Mouse (Mus musculus) brain, embryonic 18.5 days (tissue): Measurements from ENCODE around the gene Arhgap42.

Experiments
- DNase-seq: peaks from one replicate; pipeline ENCODE4 v3.0.0-alpha.2; 2012; ENCODE audit warnings: low read depth, low spot score

The Arhgap42 gene

DNA sequence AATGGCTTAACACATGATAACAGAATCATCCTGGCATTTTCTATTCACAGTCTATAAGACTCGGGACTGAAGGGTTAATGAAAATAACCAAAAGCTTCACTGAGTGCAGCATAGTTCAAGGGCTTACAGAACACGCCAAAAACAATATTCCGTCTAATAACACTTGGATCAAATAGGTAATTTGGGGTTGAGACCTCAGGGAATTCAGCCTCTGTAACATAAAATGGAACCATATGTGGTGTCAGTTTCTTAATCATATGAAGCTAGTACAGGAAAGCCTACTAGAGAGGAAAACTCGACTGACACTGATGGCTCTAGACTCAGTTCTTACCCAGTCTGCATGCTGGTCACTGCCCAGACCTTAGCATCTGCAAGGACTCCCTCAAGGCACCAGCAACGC, 95.8 kb downstream of the Arhgap42 start:
- DNase-seq: no peak

DNA sequence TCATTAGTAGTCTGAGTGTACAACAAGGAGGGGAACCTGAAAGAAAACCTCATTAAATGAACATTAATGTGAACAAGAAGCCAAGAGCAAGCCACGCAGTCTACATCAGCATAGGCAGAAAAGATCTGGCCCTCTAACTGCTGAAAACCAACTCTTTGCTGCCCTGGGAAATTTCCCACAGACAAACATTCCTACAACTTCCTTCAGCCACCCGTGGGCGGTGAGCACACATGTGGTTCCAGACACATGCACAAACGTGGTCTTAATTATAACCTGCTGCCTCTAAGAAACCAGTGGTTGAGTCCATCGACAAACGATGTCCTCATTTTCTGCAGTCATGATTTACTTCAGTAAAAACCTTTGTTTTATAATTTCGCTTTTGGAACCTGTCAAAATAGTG, 96.3 kb downstream of the Arhgap42 start:
- no peak for DNase-seq

DNA sequence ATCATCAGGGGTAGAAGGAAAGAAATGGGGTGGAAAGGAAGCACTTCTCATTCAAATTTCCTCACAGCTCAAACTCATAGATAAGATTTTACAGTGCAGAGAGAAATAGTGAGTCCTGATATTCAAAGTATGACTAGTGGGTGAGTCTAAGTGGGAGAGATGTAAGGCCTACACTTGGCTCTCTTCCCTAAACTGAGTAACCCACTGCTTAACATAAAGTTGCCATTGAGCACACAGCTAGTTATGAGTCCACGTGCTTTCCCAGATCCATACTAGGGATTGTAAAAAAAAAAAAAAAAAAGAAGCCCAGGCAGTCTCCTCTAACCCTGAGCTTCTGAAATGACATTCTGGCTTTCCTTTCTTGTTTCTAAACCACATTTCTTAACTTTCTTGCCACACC, 96.8 kb downstream of the Arhgap42 start:
- DNase-seq: no peak

DNA sequence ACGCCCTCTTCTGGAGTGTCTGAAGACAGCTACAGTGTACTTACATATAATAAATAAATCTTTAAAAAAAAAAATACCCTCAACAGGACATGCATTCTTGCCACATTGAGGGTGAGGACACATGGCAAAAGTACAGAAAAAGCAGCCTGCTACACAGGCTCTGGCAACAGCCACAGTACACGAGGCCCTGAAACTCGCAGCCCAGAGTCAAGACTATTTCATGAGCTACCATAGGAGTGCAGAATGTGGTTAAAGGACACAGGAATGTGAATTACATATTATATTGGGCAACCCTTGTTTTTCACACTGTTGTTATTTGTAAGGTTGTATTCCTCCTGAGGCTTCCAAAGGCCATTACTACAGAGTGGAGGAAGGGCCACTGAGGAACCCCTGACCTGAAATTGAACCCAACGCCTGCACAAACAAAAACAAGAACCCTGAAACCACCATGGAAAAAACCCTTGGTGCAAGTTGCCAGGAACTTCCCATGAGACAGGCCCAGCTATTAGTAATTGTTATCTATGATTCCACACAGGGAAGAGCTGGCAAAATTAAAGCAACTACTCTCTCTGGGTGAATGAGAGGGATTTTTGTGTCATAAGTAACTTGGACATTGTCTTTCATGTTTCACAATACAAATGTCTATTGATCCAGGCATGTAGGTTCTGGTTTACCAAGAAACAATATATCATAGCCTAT, 109.8 kb downstream of the Arhgap42 start:
- DNase-seq: no peak

DNA sequence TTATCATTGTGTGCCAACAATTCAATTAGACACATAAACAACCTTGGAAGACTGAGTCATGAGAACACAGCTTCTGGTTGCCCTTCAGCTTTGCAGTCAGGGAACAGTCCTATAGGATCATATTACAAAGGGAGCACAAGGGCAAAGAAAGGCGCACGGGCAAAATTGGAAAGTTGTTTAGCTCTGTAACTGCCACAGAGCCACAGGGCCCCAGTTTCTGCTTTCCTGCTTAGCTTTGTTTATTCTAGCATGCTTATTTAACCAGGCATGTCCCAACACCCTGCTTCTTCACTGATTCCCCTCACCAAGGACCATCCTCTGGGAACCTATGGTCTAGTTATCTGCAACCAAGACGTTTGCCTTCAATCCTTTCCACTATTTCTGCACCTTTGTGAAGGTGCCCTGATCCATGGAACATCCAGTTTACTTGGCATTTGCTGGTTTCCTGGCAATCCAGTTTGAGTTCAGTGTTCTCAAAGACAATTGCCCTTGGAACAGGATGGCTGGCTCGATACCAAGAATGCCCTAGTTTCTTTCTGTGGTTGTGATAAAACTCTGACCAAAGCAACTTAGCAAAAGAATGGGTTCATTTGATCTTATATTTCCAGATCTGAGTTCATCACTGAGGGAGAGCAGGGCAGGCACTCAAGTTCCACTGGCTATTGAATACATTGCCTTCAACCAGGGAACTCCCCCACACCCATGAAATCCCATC, 111.7 kb downstream of the Arhgap42 start:
- no peak for DNase-seq

DNA sequence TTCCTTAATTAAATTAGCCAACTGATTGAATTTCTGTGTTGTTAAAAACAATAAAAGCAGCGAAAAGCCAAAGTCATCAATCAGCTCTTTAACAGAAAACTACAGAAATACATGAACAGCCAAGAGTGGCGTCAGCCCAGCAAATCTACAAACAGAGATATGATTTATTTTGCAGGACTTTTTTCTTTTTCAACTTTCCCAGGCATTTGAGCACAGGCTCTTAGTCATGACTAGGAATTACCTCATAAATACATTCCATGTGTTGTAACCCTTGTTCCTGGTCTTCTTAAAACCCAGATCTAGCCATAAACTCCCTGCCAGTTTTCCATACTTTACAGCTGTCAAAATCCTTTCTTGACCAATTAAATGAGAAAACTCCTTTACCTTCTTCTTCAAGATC, 114.7 kb downstream of the Arhgap42 start:
- DNase-seq: no peak

DNA sequence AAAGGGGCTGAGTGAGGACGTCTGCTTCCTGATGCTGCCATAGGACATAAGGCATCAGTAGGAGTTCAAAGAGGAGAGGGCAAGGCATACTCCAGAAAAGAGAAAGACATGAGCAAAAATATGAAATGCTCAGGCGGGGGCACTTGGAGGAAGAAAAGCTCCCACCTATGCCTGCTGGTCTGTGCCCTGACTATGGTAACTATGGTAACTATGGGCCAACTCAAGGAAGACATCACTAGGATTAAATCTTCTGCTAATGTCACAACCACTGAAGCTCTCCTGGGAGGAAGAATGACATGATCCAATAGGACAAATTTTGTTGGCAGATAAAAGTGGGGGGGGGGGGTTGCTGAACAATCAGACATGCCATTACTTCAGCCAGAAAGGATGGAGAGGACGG, 124.6 kb downstream of the Arhgap42 start:
- DNase-seq: no peak

DNA sequence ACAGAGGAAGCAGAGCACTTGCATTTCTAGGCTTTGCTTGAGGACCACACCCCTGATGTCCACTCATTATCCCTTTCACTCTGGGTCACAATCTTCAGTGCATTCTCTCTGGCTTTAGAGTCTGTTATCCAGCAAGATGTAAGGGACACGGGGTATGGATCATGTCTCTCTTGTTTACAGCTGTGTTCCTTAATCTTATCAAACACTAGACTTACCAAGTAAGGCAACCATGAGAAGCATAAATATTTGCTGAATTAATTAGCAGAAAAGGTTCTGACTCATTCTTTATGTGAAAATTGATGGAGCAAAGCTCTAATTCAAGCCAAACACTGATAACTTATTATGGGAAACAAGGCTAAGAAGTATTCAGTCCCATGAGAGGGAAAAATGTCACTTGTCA, 125.1 kb downstream of the Arhgap42 start:
- no peak for DNase-seq

DNA sequence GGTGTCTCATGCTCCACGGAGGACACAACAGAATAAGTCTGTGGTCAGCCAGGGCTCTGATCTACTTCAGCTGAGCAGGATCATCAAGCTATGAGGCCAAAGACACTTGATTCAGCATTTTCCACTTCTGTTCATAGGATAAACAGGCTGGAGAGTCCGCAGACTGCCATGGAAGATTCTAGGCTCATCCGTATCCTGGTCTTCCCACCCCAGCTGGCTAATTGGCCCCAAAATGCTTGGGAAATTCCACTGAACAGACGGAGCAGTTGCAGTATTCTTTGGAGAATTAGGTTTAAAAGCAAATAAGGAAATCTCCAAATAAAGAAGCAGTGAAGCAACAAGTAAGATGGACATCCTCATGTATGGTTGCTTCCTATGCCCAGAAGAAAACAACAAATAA, 126.0 kb downstream of the Arhgap42 start:
- no peak for DNase-seq

DNA sequence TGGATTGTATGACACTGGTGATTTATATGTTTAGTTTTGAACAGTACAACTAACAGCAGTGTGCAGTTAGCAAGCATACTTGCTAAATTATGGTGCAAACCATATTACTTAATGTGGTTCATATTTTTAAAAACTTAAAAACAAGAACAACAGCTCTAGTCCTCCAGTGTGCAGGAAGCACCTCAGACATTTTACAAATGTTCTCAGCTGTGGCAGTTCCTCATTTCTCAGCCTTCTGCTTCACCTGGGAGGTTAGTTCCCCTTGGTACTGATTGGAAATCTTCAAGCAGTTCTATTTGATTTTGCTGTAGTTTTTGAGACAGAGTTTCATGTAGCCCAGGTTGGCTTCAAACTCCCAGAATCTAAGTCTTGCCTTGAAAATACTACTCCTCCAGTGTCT, 131.2 kb downstream of the Arhgap42 start:
- no peak for DNase-seq

DNA sequence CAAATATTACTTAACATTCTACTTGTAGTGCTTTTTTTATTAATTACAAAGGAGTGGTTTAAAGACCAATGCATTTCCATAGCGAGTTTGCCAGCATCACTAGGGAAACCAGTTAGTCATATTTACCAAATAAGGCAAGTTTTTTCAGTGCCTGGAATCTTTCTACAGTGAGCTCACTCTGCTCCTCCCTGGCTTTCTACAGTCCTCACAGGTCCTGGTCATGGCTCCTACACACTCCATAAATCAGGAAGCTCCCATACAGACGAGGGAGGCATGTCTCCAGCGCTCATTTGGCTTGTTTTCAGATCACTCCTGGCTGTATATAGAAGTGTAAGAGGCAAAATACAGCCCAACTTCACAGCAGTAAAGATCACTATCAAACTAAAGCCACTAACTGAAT, 134.1 kb downstream of the Arhgap42 start:
- no peak for DNase-seq

DNA sequence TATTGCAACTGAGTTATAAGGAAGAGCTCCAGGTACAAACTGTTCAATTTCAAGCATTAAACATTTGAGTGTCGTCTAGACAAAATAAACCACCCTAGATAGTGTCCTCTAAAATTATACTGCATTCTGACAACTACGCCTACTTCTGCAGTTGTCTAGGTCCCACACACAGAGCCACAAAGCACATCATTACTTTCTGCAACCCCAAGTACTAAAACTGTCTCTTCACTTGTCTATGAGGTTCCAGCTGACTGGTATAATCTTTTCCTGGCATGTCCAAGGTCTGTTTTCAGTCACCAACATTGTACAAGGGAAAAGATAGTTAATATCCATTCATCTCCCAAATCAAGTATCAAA, 136.8 kb downstream of the Arhgap42 start:
- no peak for DNase-seq

DNA sequence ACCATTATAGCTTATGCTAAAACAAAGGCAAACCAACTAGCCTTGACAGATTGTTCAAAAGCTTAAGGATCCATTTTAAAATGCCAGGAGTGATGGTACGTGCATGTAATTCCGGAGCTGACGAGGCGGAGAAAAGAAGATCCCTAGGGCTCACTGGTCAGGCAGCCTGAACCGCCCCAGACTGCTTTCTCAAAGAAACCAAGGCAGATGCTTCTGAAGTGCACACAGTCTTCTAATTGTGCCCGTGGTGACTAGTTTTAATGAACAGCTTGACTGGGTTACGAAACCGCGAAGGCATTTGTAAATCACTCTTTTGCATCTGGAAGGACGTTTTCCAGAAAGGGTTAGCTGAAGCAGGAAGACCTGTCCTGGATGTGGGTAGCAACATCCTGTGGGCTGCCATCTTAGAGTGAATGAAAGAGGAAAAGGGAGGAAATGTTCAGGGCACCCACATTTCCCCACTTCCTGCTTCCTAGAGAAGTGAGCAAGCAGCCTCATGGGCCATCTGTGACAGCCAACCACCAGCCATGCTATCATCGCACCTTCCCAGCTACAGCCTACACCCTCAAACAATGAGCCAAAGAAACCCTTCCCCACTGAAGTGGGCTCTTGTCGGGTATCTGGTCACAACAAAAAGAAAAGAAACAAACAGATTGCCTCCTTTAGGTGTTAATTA, 137.3 kb downstream of the Arhgap42 start:
- DNase-seq: no peak

DNA sequence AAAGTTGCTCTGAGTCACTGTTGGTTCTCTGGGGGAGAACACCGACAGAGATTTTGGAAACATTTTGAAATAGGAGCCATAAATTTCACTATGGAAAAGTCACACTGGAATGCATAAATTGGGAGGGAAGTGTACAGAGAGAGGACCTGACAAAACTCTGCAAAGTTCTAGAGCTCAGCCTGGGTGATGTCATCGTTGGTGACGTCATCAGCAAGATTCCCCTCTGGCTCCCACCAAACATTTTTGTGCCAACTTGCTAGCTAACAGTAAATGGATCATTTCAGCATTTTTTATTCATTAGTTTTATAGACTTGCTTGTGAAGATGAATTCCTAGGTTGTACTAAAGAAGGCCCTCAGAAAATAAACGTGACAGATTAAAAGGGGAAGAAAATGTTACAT, 137.8 kb downstream of the Arhgap42 start:
- DNase-seq: no peak

DNA sequence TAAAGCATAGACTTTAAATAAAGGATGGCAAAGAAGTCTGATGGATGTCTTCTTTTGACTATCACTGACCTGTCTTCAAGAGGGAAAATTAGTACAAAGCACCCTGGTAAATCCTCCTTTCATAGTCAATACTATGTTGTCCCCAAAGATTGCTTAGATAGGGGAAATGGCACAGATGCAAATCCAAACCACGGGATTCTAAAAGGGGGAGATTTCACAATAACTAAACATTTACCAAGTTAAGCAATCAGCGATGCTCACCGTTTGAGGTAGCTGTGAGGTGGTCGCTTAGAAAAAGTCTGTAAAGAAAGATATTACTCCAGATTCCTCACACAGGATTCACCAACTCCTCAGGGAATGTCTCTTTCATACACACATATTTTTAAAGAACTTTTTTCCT, 141.1 kb downstream of the Arhgap42 start:
- DNase-seq: no peak

DNA sequence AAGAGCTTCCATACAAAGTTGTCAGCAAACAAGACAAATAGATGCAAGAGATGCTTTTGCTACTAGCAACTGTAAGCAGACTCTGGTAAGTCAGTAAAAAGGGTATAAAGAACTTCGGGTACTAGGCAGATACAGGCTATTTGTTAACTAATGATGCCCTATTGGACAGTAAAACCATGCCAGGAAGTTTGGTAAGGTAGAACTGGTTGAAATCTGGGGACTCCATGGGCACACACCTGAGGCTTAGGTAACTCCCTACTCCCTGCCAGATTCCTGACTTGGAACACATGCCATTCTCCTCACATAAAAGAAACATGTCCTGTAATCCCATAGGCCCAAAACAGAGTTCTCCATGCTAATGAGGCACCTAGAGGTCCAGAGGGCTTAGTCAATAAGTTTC, 142.1 kb downstream of the Arhgap42 start:
- DNase-seq: no peak

DNA sequence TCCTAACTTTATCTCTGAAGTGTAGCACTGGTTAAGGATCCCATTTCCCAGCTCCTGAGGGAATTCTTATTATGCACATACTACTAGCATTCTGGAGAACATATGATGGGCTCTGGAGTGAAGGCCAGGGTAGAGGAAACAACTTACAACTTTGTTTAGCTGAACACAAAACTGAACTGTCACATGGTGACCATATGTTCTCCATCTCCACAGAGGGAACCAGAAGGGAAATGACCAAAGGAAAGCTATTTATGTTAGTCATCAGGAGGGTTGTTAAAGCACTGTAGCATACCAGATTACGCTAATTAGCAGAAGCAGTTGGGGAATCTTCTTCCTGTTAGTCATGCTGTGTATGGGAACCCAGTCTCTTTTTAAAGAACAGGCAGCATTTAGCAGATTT, 145.8 kb downstream of the Arhgap42 start:
- peak; percentile 6 for DNase-seq

DNA sequence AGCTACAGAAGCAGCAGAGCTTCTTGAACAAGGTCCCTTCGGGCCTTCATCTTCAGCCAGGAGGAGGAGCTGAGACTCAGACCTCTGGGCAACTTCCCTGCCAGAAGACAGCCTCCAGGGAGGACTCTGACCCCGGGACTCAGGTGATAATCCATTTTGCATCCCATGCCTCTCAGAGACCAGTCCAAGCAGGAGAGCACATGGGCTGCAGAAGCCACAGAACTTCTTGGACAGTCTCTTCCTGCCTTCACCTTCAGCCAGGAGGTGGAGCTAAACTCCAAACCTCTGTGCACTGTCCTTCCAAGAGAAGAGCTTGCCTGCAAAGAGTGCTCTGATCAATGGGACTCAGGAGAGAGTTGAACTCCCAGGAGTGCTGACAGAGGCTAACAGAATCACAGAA, 155.5 kb downstream of the Arhgap42 start:
- DNase-seq: no peak

DNA sequence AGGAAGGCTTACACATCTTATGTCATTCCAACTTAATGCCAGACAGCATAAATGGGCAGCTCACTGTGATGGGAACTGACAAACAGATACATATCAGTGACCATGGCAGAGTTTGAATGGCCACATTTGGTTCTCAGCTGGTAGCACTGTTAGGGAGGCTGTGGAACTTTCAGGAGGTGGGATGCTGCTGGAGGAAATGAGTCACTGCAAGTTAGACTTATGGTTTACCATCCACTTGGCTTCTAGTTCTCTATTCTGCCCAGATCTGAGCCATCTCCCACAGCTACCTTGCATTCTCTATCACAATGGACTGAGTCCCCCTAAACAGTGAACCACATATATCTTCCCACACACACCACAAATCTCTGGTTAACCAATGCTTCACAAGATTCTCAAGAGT, 186.0 kb downstream of the Arhgap42 start:
- no peak for DNase-seq

DNA sequence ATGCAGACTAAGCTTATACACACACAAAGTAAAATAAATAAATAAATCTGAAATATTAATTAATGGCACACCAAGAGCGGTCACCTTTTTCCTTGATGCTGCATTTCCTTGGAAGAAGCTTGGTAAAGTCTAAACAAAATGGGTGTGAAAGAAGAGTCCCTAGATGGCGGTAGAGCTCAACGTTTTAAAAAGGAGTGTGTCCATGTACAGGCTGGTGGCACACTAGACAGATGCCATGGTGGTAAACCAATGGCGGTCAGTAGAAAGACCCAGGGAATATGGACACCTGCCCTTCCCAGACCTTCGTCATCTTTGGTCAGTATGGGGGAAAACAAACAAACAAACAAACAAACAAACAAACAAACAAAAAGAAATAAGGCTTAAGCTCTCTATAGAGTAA, 187.7 kb downstream of the Arhgap42 start:
- DNase-seq: peak; percentile 18

DNA sequence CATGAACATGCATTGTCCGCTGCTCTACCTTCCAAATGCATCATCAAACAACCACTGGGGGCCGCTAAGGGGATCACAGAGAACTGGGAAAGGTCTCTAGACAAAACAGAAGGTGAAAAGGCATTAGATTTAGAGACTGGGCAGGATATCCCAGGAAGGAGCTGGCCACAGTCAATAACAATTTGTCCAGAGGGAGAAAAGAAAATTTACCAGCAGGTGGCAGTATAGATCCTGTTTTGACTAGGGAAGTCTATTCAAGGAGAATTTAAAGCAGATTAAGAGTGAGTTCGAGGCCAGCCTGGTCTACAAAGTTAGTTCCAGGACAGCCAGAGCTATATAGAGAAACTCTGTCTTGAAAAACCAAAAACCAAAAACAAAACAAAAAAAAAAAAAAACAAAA, 189.7 kb downstream of the Arhgap42 start:
- no peak for DNase-seq

DNA sequence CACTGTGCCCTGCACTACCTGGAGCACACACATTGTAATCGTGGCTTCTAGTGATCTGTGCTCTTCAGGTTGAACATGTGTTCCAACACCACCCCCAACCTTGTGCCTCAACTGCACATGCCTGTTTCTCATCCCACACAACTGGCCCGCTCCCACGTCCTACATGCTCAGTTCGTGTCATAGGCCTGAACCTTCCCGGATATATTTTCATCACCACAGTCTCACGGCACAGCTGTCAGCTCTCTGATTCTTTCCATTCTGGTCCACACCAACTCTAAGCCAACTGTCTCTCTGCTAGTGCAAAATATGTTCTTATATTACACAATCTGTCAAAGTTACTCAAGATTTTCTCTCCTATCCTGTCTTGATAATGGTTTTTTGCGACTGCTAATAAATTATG, 197.9 kb downstream of the Arhgap42 start:
- DNase-seq: no peak

DNA sequence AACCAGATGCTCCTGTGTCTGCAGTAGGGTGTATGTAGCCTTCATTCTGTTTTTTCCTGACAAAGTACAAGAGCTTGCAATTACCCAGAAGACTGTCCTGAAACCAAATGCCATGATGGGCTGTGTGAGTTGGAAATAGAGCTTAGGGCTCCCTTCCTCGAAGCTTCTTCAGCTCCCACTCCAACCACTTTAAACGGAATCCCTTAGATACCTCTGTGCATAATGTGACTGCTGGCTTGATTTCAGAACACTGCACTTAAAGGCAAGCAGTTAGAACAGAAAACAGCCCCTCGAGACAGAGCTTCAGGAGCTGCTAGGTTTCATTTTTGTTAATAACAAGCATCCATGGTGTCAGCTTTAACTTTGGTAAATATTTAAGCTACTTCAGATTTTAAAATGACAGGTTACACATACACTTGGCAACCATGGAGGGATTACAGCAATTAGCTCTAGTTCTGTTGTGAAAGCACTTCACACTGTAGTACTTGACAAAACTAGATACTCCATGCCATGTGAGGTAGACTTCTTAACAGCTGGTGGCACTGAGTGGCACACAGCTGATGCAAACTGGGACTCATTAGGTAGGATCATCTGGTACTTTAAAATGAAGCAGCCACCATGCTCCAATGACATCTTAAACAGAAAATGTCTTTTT, 201.8 kb downstream of the Arhgap42 start:
- no peak for DNase-seq
